Mouse (Mus musculus) lung, postnatal 36 days (tissue): ENCODE measurements at regions not wholly inside any gene's neighbourhood (a gene's known extent, or its start where the extent isn't known, plus 50 kb on each side); places are given as distances from the start of the nearest gene placed in this dataset.
A peak's percentile ranks its signal among the peaks of the same experiment; 100 is the strongest.

Experiments
- DNase-seq: peaks from one replicate; pipeline ENCODE4 v3.0.0; 2022; ENCODE audit warnings: mixed read lengths

- DNase-seq: peak; percentile 61
Observed at GRCm38 (mm10) chr1:51529653-51530052, 51.4 kb upstream of the Nabp1 start.

DNA sequence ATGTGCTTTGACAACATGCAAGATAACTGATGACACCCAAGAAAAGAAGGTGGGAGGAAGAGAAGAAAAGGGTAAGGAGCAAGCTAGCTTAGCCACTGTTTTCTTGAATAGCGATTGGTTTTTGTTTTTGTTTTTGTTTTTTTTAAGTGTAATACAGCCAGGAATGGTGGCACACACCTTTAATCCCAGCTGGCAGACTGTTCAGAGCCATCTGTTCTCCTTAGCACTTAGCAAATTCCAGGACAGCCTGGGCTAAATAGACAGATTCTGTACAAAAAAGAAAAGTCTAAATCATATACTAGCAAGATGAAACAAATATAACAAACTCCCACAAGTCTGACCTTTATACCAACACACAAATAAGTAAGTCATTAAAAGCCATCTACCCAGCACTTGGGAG lies 50.4 kb upstream of the Nabp1 start:
- DNase-seq: no peak
